Mouse (Mus musculus): ENCODE measurements around the gene Fam98a. TPM values are rescaled to one million over a fixed set of nuclear protein-coding genes. Genes with fewer than 3 reads are reported as not detected.

Fam98a gene
- total and polyA plus RNA-seq, 3 experiments: 13.1 to 35.4 (median 20.7) TPM

GRCm38 (mm10) chr17:75550771-75551413 lies 854 bp downstream of the Fam98a start:
- ATAC-seq (ENCODE audit: extremely low read depth, insufficient number of reproducible peaks, low FRiP score, poor library complexity, severe bottlenecking) (peak; percentile 15; the same call in 1 of the 2 replicates), DNase-seq (ENCODE audit: low spot score) (peak; percentile 6)
- Histone ChIP-seq H3K36me3 (replicated peaks) (peaks cover 27% of the 10 kb centered on the region), H3K9me3 (replicated peaks) (no peaks in the 10 kb centered on the region), H3K4me1 (ENCODE audit: insufficient read depth, low read depth, low read length) (peaks cover 16% of the 10 kb centered on the region), H3K4me3 (ENCODE audit: low read depth, low read length) (peak overlapping the region; percentile 99), H3K27me3 (ENCODE audit: insufficient read depth, low read length) (no peaks in the 10 kb centered on the region)
- TF ChIP-seq TAL1 (conservative IDR thresholded peaks at IDR 0.05; ENCODE audit: low read depth, low read length): no peak
- TF ChIP-seq GATA2 (IDR thresholded peaks at IDR 0.05; ENCODE audit: borderline replicate concordance, low read depth, low read length): no peak
- no peak for TF ChIP-seq GATA1 (IDR thresholded peaks at IDR 0.05; ENCODE audit: borderline replicate concordance, low read length)
- no peak for TF ChIP-seq CTCF (IDR thresholded peaks at IDR 0.05; ENCODE audit: low read depth, low read length)
- TF ChIP-seq POLR2AphosphoS5 (IDR thresholded peaks at IDR 0.05; ENCODE audit: insufficient replicate concordance, low read depth, low read length): no peak

- ATAC-seq (ENCODE audit: extremely low read depth, insufficient number of reproducible peaks, low FRiP score, poor library complexity, severe bottlenecking) (no peak), DNase-seq (ENCODE audit: low spot score) (no peak)
- H3K4me3 ChIP-seq (ENCODE audit: low read depth, low read length): no peak overlapping the region
- H3K4me1 ChIP-seq (ENCODE audit: insufficient read depth, low read depth, low read length): peaks cover 8% of the 10 kb centered on the region; the same call in 1 of the 2 replicates
- H3K36me3 ChIP-seq (replicated peaks): peaks cover 77% of the 10 kb centered on the region
- TF ChIP-seq GATA2 (IDR thresholded peaks at IDR 0.05; ENCODE audit: borderline replicate concordance, low read depth, low read length) (no peak), CTCF (IDR thresholded peaks at IDR 0.05; ENCODE audit: low read depth, low read length) (no peak), TAL1 (conservative IDR thresholded peaks at IDR 0.05; ENCODE audit: low read depth, low read length) (no peak), GATA1 (IDR thresholded peaks at IDR 0.05; ENCODE audit: borderline replicate concordance, low read length) (no peak)
- H3K27me3 ChIP-seq (ENCODE audit: insufficient read depth, low read length): no peaks in the 10 kb centered on the region
- H3K9me3 ChIP-seq (replicated peaks): no peaks in the 10 kb centered on the region
These were observed 7.5 kb downstream of the Fam98a start for GRCm38 (mm10) chr17:75544262-75544661.

- no peak overlapping the region for H3K4me3 ChIP-seq (ENCODE audit: low read depth, low read length)
- H3K9me3 ChIP-seq (replicated peaks): no peaks in the 10 kb centered on the region
- H3K27me3 ChIP-seq (ENCODE audit: insufficient read depth, low read length): no peaks in the 10 kb centered on the region
- no peak for DNase-seq (ENCODE audit: low spot score)
- H3K36me3 ChIP-seq (replicated peaks): peaks cover 80% of the 10 kb centered on the region
- H3K4me1 ChIP-seq (ENCODE audit: insufficient read depth, low read depth, low read length): peaks cover 6% of the 10 kb centered on the region; the same call in 1 of the 2 replicates
- ATAC-seq (ENCODE audit: extremely low read depth, insufficient number of reproducible peaks, low FRiP score, poor library complexity, severe bottlenecking): no peak
- TF ChIP-seq GATA2 (IDR thresholded peaks at IDR 0.05; ENCODE audit: borderline replicate concordance, low read depth, low read length) (no peak), TAL1 (conservative IDR thresholded peaks at IDR 0.05; ENCODE audit: low read depth, low read length) (no peak), CTCF (IDR thresholded peaks at IDR 0.05; ENCODE audit: low read depth, low read length) (no peak), POLR2AphosphoS5 (IDR thresholded peaks at IDR 0.05; ENCODE audit: insufficient replicate concordance, low read depth, low read length) (no peak), GATA1 (IDR thresholded peaks at IDR 0.05; ENCODE audit: borderline replicate concordance, low read length) (no peak)
These were observed 8.3 kb downstream of the Fam98a start for GRCm38 (mm10) chr17:75543434-75543833.

DNA sequence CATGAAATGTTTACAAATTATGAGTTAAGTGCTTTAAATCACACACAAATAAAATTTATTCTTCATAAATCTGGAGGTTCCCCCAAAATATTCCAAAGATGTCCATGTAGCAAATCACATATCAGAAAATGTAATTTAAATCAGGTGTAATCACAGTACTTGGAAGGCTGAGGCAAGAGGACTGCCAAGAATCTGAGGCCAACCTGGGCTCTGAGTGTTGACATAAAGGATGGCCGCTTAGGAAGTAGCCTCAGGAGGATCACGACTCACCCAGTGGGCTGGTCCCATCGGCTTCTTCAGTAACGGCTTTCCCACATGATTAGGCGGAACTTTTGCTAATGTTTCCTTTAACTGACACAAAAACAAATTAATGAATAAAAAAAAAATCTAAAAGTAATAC lies 11.9 kb downstream of the Fam98a start:
- Histone ChIP-seq H3K4me1 (ENCODE audit: insufficient read depth, low read depth, low read length) (peaks cover 6% of the 10 kb centered on the region; the same call in 1 of the 2 replicates), H3K27me3 (ENCODE audit: insufficient read depth, low read length) (no peaks in the 10 kb centered on the region), H3K4me3 (ENCODE audit: low read depth, low read length) (no peak overlapping the region), H3K9me3 (replicated peaks) (no peaks in the 10 kb centered on the region), H3K36me3 (replicated peaks) (peaks cover 79% of the 10 kb centered on the region)
- DNase-seq (ENCODE audit: low spot score): no peak
- no peak for ATAC-seq (ENCODE audit: extremely low read depth, insufficient number of reproducible peaks, low FRiP score, poor library complexity, severe bottlenecking)
- no peak for TF ChIP-seq GATA1 (IDR thresholded peaks at IDR 0.05; ENCODE audit: borderline replicate concordance, low read length)
- no peak for TF ChIP-seq POLR2AphosphoS5 (IDR thresholded peaks at IDR 0.05; ENCODE audit: insufficient replicate concordance, low read depth, low read length)
- TF ChIP-seq CTCF (IDR thresholded peaks at IDR 0.05; ENCODE audit: low read depth, low read length): no peak
- TF ChIP-seq TAL1 (conservative IDR thresholded peaks at IDR 0.05; ENCODE audit: low read depth, low read length): no peak
- no peak for TF ChIP-seq GATA2 (IDR thresholded peaks at IDR 0.05; ENCODE audit: borderline replicate concordance, low read depth, low read length)

DNA sequence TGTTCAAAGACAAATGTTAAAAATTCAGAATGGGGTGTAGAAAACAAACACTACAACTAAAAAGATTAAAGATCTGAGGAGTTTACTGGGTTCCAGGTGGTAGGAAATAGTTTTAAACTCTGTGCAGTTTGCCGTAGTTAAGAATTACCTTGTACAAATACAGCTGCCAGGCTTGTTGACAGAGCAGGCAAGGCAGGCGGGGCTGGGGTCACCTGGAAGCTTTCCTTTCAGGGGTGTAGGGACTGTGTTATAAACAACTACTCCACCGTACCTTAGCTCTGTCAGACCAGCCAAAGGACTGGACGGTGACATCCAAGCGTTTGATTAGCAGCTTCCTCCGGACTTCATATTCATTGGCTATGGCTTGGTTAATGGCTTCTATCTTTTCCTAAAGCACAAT lies 12.6 kb downstream of the Fam98a start:
- ATAC-seq (ENCODE audit: extremely low read depth, insufficient number of reproducible peaks, low FRiP score, poor library complexity, severe bottlenecking) (no peak), DNase-seq (ENCODE audit: low spot score) (no peak)
- no peak overlapping the region for H3K4me3 ChIP-seq (ENCODE audit: low read depth, low read length)
- H3K27me3 ChIP-seq (ENCODE audit: insufficient read depth, low read length): no peaks in the 10 kb centered on the region
- TF ChIP-seq CTCF (IDR thresholded peaks at IDR 0.05; ENCODE audit: low read depth, low read length): no peak
- no peak for TF ChIP-seq GATA2 (IDR thresholded peaks at IDR 0.05; ENCODE audit: borderline replicate concordance, low read depth, low read length)
- H3K4me1 ChIP-seq (ENCODE audit: insufficient read depth, low read depth, low read length): peaks cover 2% of the 10 kb centered on the region; the same call in 1 of the 2 replicates
- H3K9me3 ChIP-seq (replicated peaks): no peaks in the 10 kb centered on the region
- H3K36me3 ChIP-seq (replicated peaks): peaks cover 78% of the 10 kb centered on the region

DNA sequence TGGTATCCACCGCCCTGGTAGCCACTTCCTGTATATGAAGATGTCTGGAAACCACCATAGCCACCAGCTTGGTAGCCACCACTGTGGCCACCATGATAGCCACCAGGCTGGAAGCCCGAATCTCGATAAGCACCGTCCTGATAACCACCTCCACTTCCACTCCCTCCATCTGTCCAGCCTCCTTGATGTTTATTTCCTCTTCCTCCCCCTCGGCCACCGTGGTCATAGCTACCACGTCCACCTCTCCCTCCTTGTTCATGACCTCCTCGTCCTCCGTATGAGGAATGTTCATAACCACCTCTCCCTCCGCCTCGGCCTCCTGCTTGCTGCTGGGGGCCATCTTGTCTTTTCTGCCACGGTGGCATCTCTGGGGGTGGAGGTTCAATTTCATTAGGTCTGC lies 13.3 kb downstream of the Fam98a start:
- no peaks in the 10 kb centered on the region for H3K27me3 ChIP-seq (ENCODE audit: insufficient read depth, low read length)
- H3K9me3 ChIP-seq (replicated peaks): no peaks in the 10 kb centered on the region
- H3K4me3 ChIP-seq (ENCODE audit: low read depth, low read length): no peak overlapping the region
- TF ChIP-seq POLR2AphosphoS5 (IDR thresholded peaks at IDR 0.05; ENCODE audit: insufficient replicate concordance, low read depth, low read length): no peak
- no peak for TF ChIP-seq CTCF (IDR thresholded peaks at IDR 0.05; ENCODE audit: low read depth, low read length)
- no peak for TF ChIP-seq TAL1 (conservative IDR thresholded peaks at IDR 0.05; ENCODE audit: low read depth, low read length)
- TF ChIP-seq GATA2 (IDR thresholded peaks at IDR 0.05; ENCODE audit: borderline replicate concordance, low read depth, low read length): no peak
- no peak for TF ChIP-seq GATA1 (IDR thresholded peaks at IDR 0.05; ENCODE audit: borderline replicate concordance, low read length)
- ATAC-seq (ENCODE audit: extremely low read depth, insufficient number of reproducible peaks, low FRiP score, poor library complexity, severe bottlenecking) (no peak), DNase-seq (ENCODE audit: low spot score) (no peak)
- no peaks in the 10 kb centered on the region; the same call in 1 of the 2 replicates for H3K4me1 ChIP-seq (ENCODE audit: insufficient read depth, low read depth, low read length)
- peaks cover 79% of the 10 kb centered on the region for H3K36me3 ChIP-seq (replicated peaks)
